Mouse (Mus musculus) urinary bladder, postnatal 10 days (tissue): ENCODE results near the gene Oprd1.
A peak's percentile ranks its signal among the peaks of the same experiment; 100 is the strongest.

Experiments
- DNase-seq: peaks from one replicate; pipeline ENCODE4 v3.0.0; 2022; ENCODE audit warnings: low spot score

Oprd1 gene

GRCm38 (mm10) chr4:132079555-132080275, 64.6 kb downstream of the Oprd1 start:
- DNase-seq = no peak

- no peak for DNase-seq
Observed at GRCm38 (mm10) chr4:132078296-132078714, 66.0 kb downstream of the Oprd1 start.

- DNase-seq = no peak
Observed at GRCm38 (mm10) chr4:132077445-132077844, 66.8 kb downstream of the Oprd1 start.

GRCm38 (mm10) chr4:132076480-132077405, 67.5 kb downstream of the Oprd1 start:
- DNase-seq = no peak

GRCm38 (mm10) chr4:132075796-132076195, 68.5 kb downstream of the Oprd1 start:
- DNase-seq = no peak

- peak; percentile 97 for DNase-seq
Observed at GRCm38 (mm10) chr4:132074933-132075769, 69.1 kb downstream of the Oprd1 start, which contains the start of gene Epb41. Gene Epb41 (minus strand): TSS chr4:132075321.

GRCm38 (mm10) chr4:132074077-132074932, 70.0 kb downstream of the Oprd1 start, which contains the start of gene Gm10300:
Gene Gm10300 (plus strand): TSS chr4:132074697.
- no peak for DNase-seq

GRCm38 (mm10) chr4:132072946-132073345, 71.3 kb downstream of the Oprd1 start:
- no peak for DNase-seq

- DNase-seq = no peak
Observed at GRCm38 (mm10) chr4:132072156-132072555, 72.1 kb downstream of the Oprd1 start.

GRCm38 (mm10) chr4:132071674-132072073, 72.6 kb downstream of the Oprd1 start:
- DNase-seq = no peak

- DNase-seq = no peak
Observed at GRCm38 (mm10) chr4:132067938-132068235, 76.4 kb downstream of the Oprd1 start.

- DNase-seq = no peak
Observed at GRCm38 (mm10) chr4:132067112-132067937, 77.0 kb downstream of the Oprd1 start.

GRCm38 (mm10) chr4:132066101-132066773, 78.0 kb downstream of the Oprd1 start:
- no peak for DNase-seq

- no peak for DNase-seq
Observed at GRCm38 (mm10) chr4:132065578-132065977, 78.7 kb downstream of the Oprd1 start.

- DNase-seq = no peak
Observed at GRCm38 (mm10) chr4:132064550-132064949, 79.7 kb downstream of the Oprd1 start.

- DNase-seq = no peak
Observed at GRCm38 (mm10) chr4:132062934-132063884, 81.1 kb downstream of the Oprd1 start.

GRCm38 (mm10) chr4:132062289-132062688, 82.0 kb downstream of the Oprd1 start:
- no peak for DNase-seq
